ENCODE assay signal across 15 mouse cellular contexts in genomic region chr3:51977654-51978352, GRCm38 (mm10).
A peak's percentile ranks its signal among the peaks of the same experiment; 100 is the strongest.
DNase-seq lines count a peak whose midpoint lies in the region; ATAC-seq and TF ChIP-seq lines count a peak whose summit lies in the region.
"Had no signal": no experiment of that assay in that cellular context is flagged by ENCODE, and none has a peak within 500 bp of the region (broad histone marks: within the 10 kb centered on the region; RNA-seq: fewer than 3 reads in every experiment).

No protein-coding gene starts in this region.

- peak; percentile 27 for DNase-seq in lung, adult 2 months
- DNase-seq in lung, postnatal 4 days, result no peak
- DNase-seq in kidney, postnatal 4 days, result peak; percentile 22 to 42
- DNase-seq in lung, postnatal 25 days (ENCODE audit: low spot score), result peak; percentile 25
- DNase-seq in cerebellum, adult 9-11 months, result no peak
- DNase-seq in layer of hippocampus, adult 8-10 months (ENCODE audit: low spot score in 2 of 2), result no peak
- DNase-seq: cerebellum, postnatal 10 days; gastrocnemius, postnatal 14 days; right cerebral cortex, postnatal 4 days had no signal

- no peaks in the 10 kb centered on the region for H3K4me1 ChIP-seq in lung, adult 2 months (ENCODE audit: control insufficient read depth, insufficient read depth, low read length)
- H3K4me1 ChIP-seq in intestine, postnatal 0 days (replicated peaks; ENCODE audit: control insufficient read depth, insufficient read depth, low read length), result no peaks in the 10 kb centered on the region

- H3K4me2 ChIP-seq in intestine, postnatal 0 days (replicated peaks; ENCODE audit: low read depth), result peak overlapping the region; percentile 40
- H3K4me2 ChIP-seq: embryonic facial prominence, embryonic 15.5 days; heart, embryonic 11.5 days had no signal

- no peaks in the 10 kb centered on the region for H3K27me3 ChIP-seq in intestine, postnatal 0 days (replicated peaks; ENCODE audit: control insufficient read depth, insufficient read depth, low read length)
- H3K27me3 ChIP-seq: embryonic facial prominence, embryonic 15.5 days had no signal

- H3K4me3 ChIP-seq in lung, adult 2 months (replicated peaks; ENCODE audit: extremely low read depth, low read depth, low read length), result no peak overlapping the region
- no peak overlapping the region; the same call in 1 of the 2 replicates for H3K4me3 ChIP-seq in intestine, postnatal 0 days (ENCODE audit: low read depth, low read length)
- H3K4me3 ChIP-seq: embryonic facial prominence, embryonic 15.5 days; limb, embryonic 10.5 days; megakaryocyte, embryonic 14.5 days had no signal

- no peak overlapping the region for H3K27ac ChIP-seq in intestine, postnatal 0 days (ENCODE audit: low read depth, low read length)
- H3K27ac ChIP-seq: embryonic facial prominence, embryonic 15.5 days; limb, embryonic 10.5 days had no signal

- TF ChIP-seq POLR2A in lung, adult 2 months (IDR thresholded peaks at IDR 0.05; ENCODE audit: borderline replicate concordance, extremely low read depth, low read depth, low read length), result no peak

- H3K9me3 ChIP-seq in intestine, postnatal 0 days (ENCODE audit: control insufficient read depth), result no peaks in the 10 kb centered on the region
- H3K9me3 ChIP-seq: embryonic facial prominence, embryonic 15.5 days; limb, embryonic 10.5 days; megakaryocyte, embryonic 14.5 days had no signal

- WGBS in lung, adult 2 months, result 69% methylated on average over 8 of the region's 8 CpGs
- 38% methylated on average over 8 of the region's 8 CpGs for WGBS in intestine, postnatal 0 days

- H3K9ac ChIP-seq in intestine, postnatal 0 days (ENCODE audit: low read depth, low read length), result 0 out of 2 replicates have a peak overlapping the region, but pooled peaks have one; percentile 11
- H3K9ac ChIP-seq: embryonic facial prominence, embryonic 15.5 days had no signal

- no peak for TF ChIP-seq CTCF in lung, adult 2 months (IDR thresholded peaks at IDR 0.05; ENCODE audit: insufficient read depth, low read length)
- TF ChIP-seq CTCF in intestine, postnatal 0 days (IDR thresholded peaks at IDR 0.05; ENCODE audit: low read depth), result no peak

- H3K36me3 ChIP-seq in intestine, postnatal 0 days (ENCODE audit: control insufficient read depth, insufficient read depth), result no peaks in the 10 kb centered on the region
- H3K36me3 ChIP-seq: embryonic facial prominence, embryonic 15.5 days; limb, embryonic 10.5 days had no signal

- ATAC-seq in intestine, postnatal 0 days, result peak; percentile 69; the same call in 1 of the 2 replicates
- ATAC-seq in inflammation-experienced regulatory T-cells, adult 6 months, result no peak

Comparison
In these comparisons a context has a peak if more than half of its experiments do, and no peak if none do; other contexts are left out.
1. DNase-seq: peak in lung, adult 2 months (single experiment), kidney, postnatal 4 days (2 of 2) and lung, postnatal 25 days (single experiment); none in lung, postnatal 4 days (0 of 2), cerebellum, adult 9-11 months (single experiment) and layer of hippocampus, adult 8-10 months (0 of 2).